Comparison of ENCODE assay signal across 14 mouse cellular contexts in the genomic region with DNA sequence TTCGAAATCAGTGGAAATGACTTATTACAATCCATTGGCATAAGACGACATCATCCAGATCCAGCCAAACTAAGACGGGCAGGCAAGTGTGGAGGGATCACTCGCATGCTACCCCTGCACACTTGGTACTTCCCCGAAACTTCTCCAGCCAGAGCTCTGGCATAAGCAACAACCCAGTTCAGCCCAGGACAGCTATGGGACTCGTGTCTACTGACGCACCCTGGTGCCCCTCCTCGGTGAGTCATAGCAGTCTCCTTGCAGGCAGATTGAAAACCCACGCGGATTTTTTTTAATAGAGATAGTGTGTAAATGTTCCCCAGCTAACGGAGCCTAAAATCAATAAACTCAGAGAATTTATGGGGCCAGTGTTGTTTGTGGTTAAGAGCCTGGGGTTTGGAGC. TPM values are rescaled to one million over a fixed set of nuclear protein-coding genes. Genes with fewer than 3 reads are reported as not detected.
DNase-seq lines count a peak whose midpoint lies in the region; ATAC-seq and TF ChIP-seq lines count a peak whose summit lies in the region.
"Had no signal": no experiment of that assay in that cellular context is flagged by ENCODE, and none has a peak within 500 bp of the region (broad histone marks: within the 10 kb centered on the region; RNA-seq: fewer than 3 reads in every experiment).

No protein-coding gene starts in this region.

- H3K9me3 ChIP-seq in forebrain, embryonic 16.5 days (ENCODE audit: control insufficient read depth, low read length) = no peaks in the 10 kb centered on the region
- H3K9me3 ChIP-seq: G1E had no signal

- WGBS in forebrain, embryonic 16.5 days = 93% methylated on average over 11 of the region's 11 CpGs

- no peak for TF ChIP-seq CTCF in layer of hippocampus, adult 2 months (conservative IDR thresholded peaks at IDR 0.05)

- no peaks in the 10 kb centered on the region for H3K4me1 ChIP-seq in forebrain, embryonic 16.5 days (replicated peaks; ENCODE audit: control insufficient read depth, insufficient read depth, low read length)

- no peak for ATAC-seq in forebrain, embryonic 16.5 days
- ATAC-seq: inflammation-experienced regulatory T-cells, adult 6 months had no signal

- no peak overlapping the region for H3K4me2 ChIP-seq in forebrain, embryonic 16.5 days (ENCODE audit: low read length)

- no peaks in the 10 kb centered on the region for H3K27me3 ChIP-seq in forebrain, embryonic 16.5 days (replicated peaks; ENCODE audit: control insufficient read depth, insufficient read depth, low read length)

- intact Hi-C loops in gastrocnemius, postnatal 14 days (cut with DNase I; ENCODE audit: low total_unique reads) = no loop called here

- H3K9ac ChIP-seq in forebrain, embryonic 16.5 days (replicated peaks; ENCODE audit: low read depth, low read length) = no peak overlapping the region

- no peak overlapping the region for H3K4me3 ChIP-seq in layer of hippocampus, adult 2 months
- H3K4me3 ChIP-seq in forebrain, embryonic 16.5 days (replicated peaks; ENCODE audit: low read length) = no peak overlapping the region

- peak; percentile 35 for DNase-seq in adrenal gland, adult 2 months
- no peak for DNase-seq in adrenal gland, adult (ENCODE audit: inconsistent age in 2 of 2, low spot score in 1 of 2)
- peak; percentile 14 to 48 for DNase-seq in layer of hippocampus, adult 2 months (ENCODE audit: low spot score in 2 of 2)
- DNase-seq in layer of hippocampus, postnatal 25 days (ENCODE audit: extremely low spot score in 1 of 2, low spot score in 1 of 2) = no peak
- DNase-seq in gastrocnemius, postnatal 14 days = peak; percentile 61
- DNase-seq in lung, postnatal 36 days = peak; percentile 48
- DNase-seq in cerebellum, adult 9-10 months = no peak
- DNase-seq: adrenal gland, postnatal 10 days; embryo, embryonic 11 days; thymus, postnatal 14 days had no signal

- no peaks in the 10 kb centered on the region for H3K36me3 ChIP-seq in forebrain, embryonic 16.5 days (ENCODE audit: control insufficient read depth, insufficient read depth)
- H3K36me3 ChIP-seq: G1E had no signal

- no peak overlapping the region for H3K27ac ChIP-seq in layer of hippocampus, adult 2 months
- H3K27ac ChIP-seq in forebrain, embryonic 16.5 days (ENCODE audit: low read length) = no peak overlapping the region

RNA-seq across cellular contexts. Expression of gene Ddr2, which starts 52.5 kb away (rescaled TPM):
- 10 to 100 TPM; 17.2 to 23.0 TPM for total RNA-seq in adrenal gland, adult 2 months (2021)
- polyA plus RNA-seq in adrenal gland, adult 2 months (2012; rRNA removed) = 2.7 and 3.3 TPM in 2 replicates
- 1 to 10 TPM; 4.7 to 5.0 TPM for total RNA-seq in layer of hippocampus, adult 2 months (2021)
- total RNA-seq in layer of hippocampus, postnatal 25 days (2021) = 1 to 10 TPM; 4.1 to 4.6 TPM
- 10 to 100 TPM; 27.5 to 31.9 TPM for total RNA-seq in gastrocnemius, postnatal 14 days (2021)
- polyA plus RNA-seq in forebrain, embryonic 16.5 days (2015; fragmentation: Nextera tagmentation; extraction: Ambion mirVana) = 7.9 and 12.3 TPM in 2 replicates
- total RNA-seq: monocyte, adult 5-6 weeks had no signal
- polyA plus RNA-seq: G1E had no signal

Comparison
In these comparisons a context has a peak if more than half of its experiments do, and no peak if none do; other contexts are left out.
1. DNase-seq: peak in adrenal gland, adult 2 months (single experiment), layer of hippocampus, adult 2 months (2 of 2), gastrocnemius, postnatal 14 days (single experiment) and lung, postnatal 36 days (single experiment); none in adrenal gland, adult (0 of 2), layer of hippocampus, postnatal 25 days (0 of 2) and cerebellum, adult 9-10 months (single experiment).